Mouse (Mus musculus): ENCODE measurements around the gene Gm15319.
"Not testable (repeated sequence)": the region's sequence is repeated elsewhere in the genome, so short reads cannot be mapped to it uniquely, and the experiment has no call there.

Gene Gm15319

DNA sequence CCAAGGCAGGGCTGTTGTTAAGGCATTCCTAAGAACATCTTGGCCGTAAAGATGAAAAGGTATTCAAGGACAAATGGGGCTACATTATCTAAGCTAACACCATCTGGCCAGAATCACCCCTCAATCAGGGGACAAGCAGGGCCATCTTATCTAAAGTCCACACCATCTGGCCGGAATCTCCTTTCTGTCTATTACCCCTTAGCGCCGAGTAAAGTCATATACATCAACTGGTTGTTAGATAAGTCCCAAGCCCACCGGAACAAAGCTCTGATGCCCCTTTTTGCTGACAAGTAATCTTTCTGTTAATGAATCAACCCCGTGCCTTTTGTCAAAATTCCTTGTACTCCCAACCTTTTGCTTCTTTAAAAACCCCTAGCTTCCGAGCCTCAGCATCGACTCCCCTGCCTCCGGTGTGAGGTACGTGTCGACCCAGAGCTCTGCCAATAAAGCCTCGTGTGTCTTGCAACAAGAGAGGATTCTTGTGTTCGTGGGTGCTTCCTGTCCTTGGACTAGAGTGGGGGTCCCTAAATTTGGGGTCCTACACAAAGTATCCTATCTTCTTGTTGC is 65.0 kb downstream of the Gm15319 start:
- DNase-seq (ENCODE audit: low read depth) = not testable (repeated sequence)

- DNase-seq (ENCODE audit: low read depth) = peak; percentile 24
Observed at GRCm38 (mm10) chr8:20296803-20297702, 66.0 kb downstream of the Gm15319 start.

DNA sequence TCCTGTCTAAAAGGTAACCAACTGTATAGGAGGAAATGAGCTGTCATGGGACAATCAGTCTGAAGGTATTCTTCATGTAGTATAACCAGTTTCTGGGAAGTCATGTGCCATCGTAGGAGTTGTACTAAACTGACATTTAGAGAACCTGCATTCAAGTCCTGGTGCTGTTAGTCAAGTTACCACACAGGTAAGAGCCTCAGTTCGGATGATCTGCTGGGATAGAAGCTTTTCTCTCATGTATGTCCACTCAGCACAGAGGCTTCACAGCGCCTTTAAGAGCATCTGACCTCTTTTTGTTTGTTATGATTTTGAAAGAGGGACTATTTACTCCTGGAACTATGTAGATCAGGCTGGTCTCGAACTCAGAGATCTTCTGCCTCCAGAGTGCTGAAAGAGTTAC is 67.1 kb downstream of the Gm15319 start:
- not testable (repeated sequence) for DNase-seq (ENCODE audit: low read depth)

- not testable (repeated sequence) for DNase-seq (ENCODE audit: low read depth)
Observed at GRCm38 (mm10) chr8:20294826-20295225, 68.2 kb downstream of the Gm15319 start.

DNA sequence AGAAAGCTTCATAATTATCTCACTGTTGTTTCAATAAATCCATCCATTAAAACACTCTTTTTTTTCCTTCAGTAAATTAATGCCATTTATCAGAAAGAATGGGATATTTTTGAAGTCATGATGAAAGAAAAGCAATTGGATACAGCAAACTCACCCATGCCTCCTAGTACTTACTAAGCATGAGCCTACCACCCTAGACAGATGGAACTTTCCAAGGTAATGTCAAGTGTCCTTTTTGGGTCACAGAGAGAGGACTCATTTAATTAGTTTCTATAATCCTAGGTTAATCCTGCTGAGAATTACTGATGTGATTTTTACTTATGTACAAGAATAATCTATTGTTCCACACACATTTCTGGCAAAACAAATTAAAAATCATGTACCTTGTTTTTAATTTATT is 69.0 kb downstream of the Gm15319 start:
- DNase-seq (ENCODE audit: low read depth) = not testable (repeated sequence)

DNA sequence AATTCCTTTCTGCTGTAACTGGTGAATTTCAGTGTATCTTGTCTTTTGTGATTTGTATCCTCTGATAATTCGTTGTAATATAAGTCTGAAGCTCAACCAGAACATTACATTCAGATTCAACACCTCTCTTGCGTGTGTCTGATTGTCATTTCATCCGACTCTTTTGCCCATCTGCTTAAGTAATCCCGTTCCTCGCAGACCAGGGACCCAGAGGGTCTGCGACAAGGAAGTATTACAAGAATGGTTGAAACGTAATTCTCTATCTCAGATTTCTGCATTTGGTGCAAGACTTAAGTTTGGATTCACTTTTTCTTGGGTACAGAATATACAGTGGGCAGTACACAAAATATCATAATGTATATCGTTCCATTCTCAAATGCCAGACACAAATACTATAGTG is 73.0 kb downstream of the Gm15319 start:
- DNase-seq (ENCODE audit: low read depth) = not testable (repeated sequence)

GRCm38 (mm10) chr8:20288878-20289277 is 74.1 kb downstream of the Gm15319 start:
- not testable (repeated sequence) for DNase-seq (ENCODE audit: low read depth)

- not testable (repeated sequence) for DNase-seq (ENCODE audit: low read depth)
Observed at GRCm38 (mm10) chr8:20287706-20288105, 75.3 kb downstream of the Gm15319 start.
